ENCODE assay signal across 8 mouse cellular contexts in genomic region chr7:13278308-13278891, GRCm38 (mm10). TPM values are rescaled to one million over a fixed set of nuclear protein-coding genes. Genes with fewer than 3 reads are reported as not detected.
DNase-seq lines count a peak whose midpoint lies in the region; ATAC-seq and TF ChIP-seq lines count a peak whose summit lies in the region.

Gene Zswim9, minus strand, starts transcription at chr7:13278721.

- peak within 1 kb of the TSS; percentile 66 for H3K4me3 ChIP-seq in embryonic facial prominence, embryonic 13.5 days
- H3K4me3 ChIP-seq in kidney, adult 2 months (ENCODE audit: insufficient read depth, low read depth, low read length), result peak within 1 kb of the TSS; percentile 99
- H3K4me3 ChIP-seq in limb, embryonic 12.5 days (replicated peaks), result peak within 1 kb of the TSS; percentile 60
- peak within 1 kb of the TSS; percentile 87 for H3K4me3 ChIP-seq in midbrain, embryonic 15.5 days
- H3K4me3 ChIP-seq in spleen, adult 2 months (ENCODE audit: extremely low read depth, insufficient read depth, insufficient read length), result peak within 1 kb of the TSS; percentile 73

- peak; percentile 92 for DNase-seq in 3134 (ENCODE audit: extremely low read depth, insufficient read length, low spot score)
- DNase-seq in adrenal gland, postnatal 36 days, result peak; percentile 93 to 96
- peak; percentile 95 to 97 for DNase-seq in heart, adult 18-20 months
- DNase-seq in kidney, adult 2 months, result peak; percentile 95
- DNase-seq in spleen, adult 2 months (ENCODE audit: low read depth in 1 of 2, low spot score in 2 of 2), result peak; percentile 81 to 93

- peak within 1 kb of the TSS; percentile 89 for H3K27ac ChIP-seq in embryonic facial prominence, embryonic 13.5 days
- H3K27ac ChIP-seq in kidney, adult 2 months (ENCODE audit: insufficient read depth, low read depth, low read length), result peak within 1 kb of the TSS; percentile 84
- peak within 1 kb of the TSS; percentile 87 for H3K27ac ChIP-seq in limb, embryonic 12.5 days
- peak within 1 kb of the TSS; percentile 96 for H3K27ac ChIP-seq in midbrain, embryonic 15.5 days
- peak within 1 kb of the TSS; percentile 76 for H3K27ac ChIP-seq in spleen, adult 2 months (ENCODE audit: insufficient read depth, low read length)

- TF ChIP-seq POLR2A in kidney, adult 2 months (IDR thresholded peaks at IDR 0.05; ENCODE audit: low read depth, low read length), result no peak
- TF ChIP-seq POLR2A in spleen, adult 2 months (IDR thresholded peaks at IDR 0.05; ENCODE audit: low read depth, low read length), result peak; percentile 44; the same call in 1 of the 2 replicates

- H3K4me1 ChIP-seq in embryonic facial prominence, embryonic 13.5 days, result peaks cover 5% of the 10 kb centered on the region; the same call in 1 of the 2 replicates
- H3K4me1 ChIP-seq in kidney, adult 2 months (ENCODE audit: control insufficient read depth, insufficient read depth, low read length), result no peaks in the 10 kb centered on the region; the same call in 1 of the 2 replicates
- H3K4me1 ChIP-seq in limb, embryonic 12.5 days (replicated peaks), result no peaks in the 10 kb centered on the region
- H3K4me1 ChIP-seq in midbrain, embryonic 15.5 days, result peaks cover 6% of the 10 kb centered on the region
- H3K4me1 ChIP-seq in spleen, adult 2 months (ENCODE audit: control insufficient read depth, insufficient read depth, insufficient read length), result peaks cover 2% of the 10 kb centered on the region; the same call in 1 of the 2 replicates

- H3K36me3 ChIP-seq in embryonic facial prominence, embryonic 13.5 days, result peaks cover 55% of the 10 kb centered on the region
- no peaks in the 10 kb centered on the region for H3K36me3 ChIP-seq in kidney, adult 2 months (ENCODE audit: control insufficient read depth, insufficient read depth, low read length)
- H3K36me3 ChIP-seq in limb, embryonic 12.5 days, result peaks cover 70% of the 10 kb centered on the region
- H3K36me3 ChIP-seq in midbrain, embryonic 15.5 days (replicated peaks), result peaks cover 27% of the 10 kb centered on the region; the same call in 1 of the 2 replicates
- H3K36me3 ChIP-seq in spleen, adult 2 months (ENCODE audit: control insufficient read depth, insufficient read depth, low read length), result no peaks in the 10 kb centered on the region

- ATAC-seq in embryonic facial prominence, embryonic 13.5 days (ENCODE audit: insufficient number of reproducible peaks, insufficient read depth, low FRiP score, low TSS enrichment, low read depth), result peak; percentile 98
- ATAC-seq in limb, embryonic 12.5 days (ENCODE audit: insufficient number of reproducible peaks, insufficient read depth, low FRiP score, low TSS enrichment, low read depth), result peak; percentile 99
- ATAC-seq in midbrain, embryonic 15.5 days (replicated peaks), result peak; percentile 98

- H3K9me3 ChIP-seq in embryonic facial prominence, embryonic 13.5 days, result no peaks in the 10 kb centered on the region
- peaks cover 8% of the 10 kb centered on the region; the same call in 1 of the 2 replicates for H3K9me3 ChIP-seq in limb, embryonic 12.5 days
- no peaks in the 10 kb centered on the region for H3K9me3 ChIP-seq in midbrain, embryonic 15.5 days

- H3K27me3 ChIP-seq in embryonic facial prominence, embryonic 13.5 days, result no peaks in the 10 kb centered on the region
- no peaks in the 10 kb centered on the region for H3K27me3 ChIP-seq in kidney, adult 2 months (replicated peaks; ENCODE audit: control insufficient read depth, insufficient read depth, low read length)
- H3K27me3 ChIP-seq in limb, embryonic 12.5 days, result no peaks in the 10 kb centered on the region
- H3K27me3 ChIP-seq in midbrain, embryonic 15.5 days (replicated peaks), result no peaks in the 10 kb centered on the region
- H3K27me3 ChIP-seq in spleen, adult 2 months (ENCODE audit: control insufficient read depth, insufficient read depth, low read length), result no peaks in the 10 kb centered on the region

- no peak for TF ChIP-seq CTCF in kidney, adult 2 months (conservative IDR thresholded peaks at IDR 0.05; ENCODE audit: insufficient read depth, insufficient read length, low read depth, low read length)
- TF ChIP-seq CTCF in spleen, adult 2 months (IDR thresholded peaks at IDR 0.05; ENCODE audit: extremely low read depth, insufficient read depth, insufficient read length, insufficient replicate concordance), result no peak

- WGBS in embryonic facial prominence, embryonic 13.5 days, result under 1% methylated on average over 39 of the region's 39 CpGs
- under 1% methylated on average over 39 of the region's 39 CpGs for WGBS in kidney, adult 2 months
- under 1% methylated on average over 39 of the region's 39 CpGs for WGBS in limb, embryonic 12.5 days
- WGBS in midbrain, embryonic 15.5 days, result under 1% methylated on average over 39 of the region's 39 CpGs
- WGBS in spleen, adult 2 months, result under 1% methylated on average over 39 of the region's 39 CpGs

- peak within 1 kb of the TSS; percentile 80 for H3K4me2 ChIP-seq in embryonic facial prominence, embryonic 13.5 days
- H3K4me2 ChIP-seq in limb, embryonic 12.5 days, result peak within 1 kb of the TSS; percentile 60
- peak within 1 kb of the TSS; percentile 78 for H3K4me2 ChIP-seq in midbrain, embryonic 15.5 days

- peak within 1 kb of the TSS; percentile 83 for H3K9ac ChIP-seq in embryonic facial prominence, embryonic 13.5 days
- H3K9ac ChIP-seq in limb, embryonic 12.5 days (replicated peaks), result peak within 1 kb of the TSS; percentile 65
- H3K9ac ChIP-seq in midbrain, embryonic 15.5 days, result peak within 1 kb of the TSS; percentile 86

RNA-seq across cellular contexts. Expression of gene Zswim9, which starts in this region (rescaled TPM):
- total RNA-seq in adrenal gland, postnatal 36 days (2021), result 1 to 10 TPM; 7.1 to 8.4 TPM
- 12.6 and 12.9 TPM in 2 replicates for polyA plus RNA-seq in embryonic facial prominence, embryonic 13.5 days (2015; fragmentation: Nextera tagmentation; extraction: Ambion mirVana)
- 10 to 100 TPM in 1 of 2 experiments, 1 to 10 TPM in 1; 9.6 to 11.0 TPM for total RNA-seq in heart, adult 18-20 months (2021)
- 3.2 and 4.0 TPM in 2 replicates for polyA plus RNA-seq in kidney, adult 2 months (2012; rRNA removed)
- 12.6 and 15.0 TPM in 2 replicates for polyA plus RNA-seq in limb, embryonic 12.5 days (2016; fragmentation: Nextera tagmentation; extraction: Ambion mirVana)
- 16.9 and 18.0 TPM in 2 replicates for polyA plus RNA-seq in midbrain, embryonic 15.5 days (2015; fragmentation: Nextera tagmentation; extraction: Ambion mirVana)
- 2.5 TPM in 2 replicates for polyA plus RNA-seq in spleen, adult 2 months (2012; rRNA removed)

Comparison
In these comparisons a context has a peak if more than half of its experiments do, and no peak if none do; other contexts are left out.
1. Peak in every context shown above with its lines: DNase-seq, ATAC-seq, H3K4me3 ChIP-seq and H3K27ac ChIP-seq.